Mouse (Mus musculus): ENCODE measurements around the gene Ranbp9. TPM values are rescaled to one million over a fixed set of nuclear protein-coding genes. Genes with fewer than 3 reads are reported as not detected.
A peak's percentile ranks its signal among the peaks of the same experiment; 100 is the strongest.

Gene Ranbp9
- polyA plus RNA-seq, 1 experiment from 2014 or later: 12.2 TPM

DNA sequence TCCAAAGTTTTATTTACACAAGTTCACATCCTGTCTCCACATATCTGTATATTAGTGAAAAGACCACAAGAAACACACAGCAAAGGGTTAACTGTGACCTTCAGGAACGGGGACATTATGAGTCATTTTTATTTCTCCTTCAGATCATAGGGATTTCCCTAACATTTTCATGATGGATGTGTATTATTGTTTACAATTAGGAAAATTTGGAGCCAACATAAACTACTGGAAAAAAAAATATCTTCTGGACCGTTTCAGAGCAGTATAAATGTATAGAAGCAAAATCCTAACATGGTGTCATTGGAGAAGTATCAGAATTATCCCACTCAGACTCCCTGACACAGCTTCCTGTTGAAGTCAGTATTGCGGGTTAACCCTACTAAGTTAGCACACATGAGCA is 101.1 kb downstream of the Ranbp9 start:
- no peak overlapping the region for H3K9ac ChIP-seq (ENCODE audit: low read depth, low read length)
- no peak overlapping the region for H3K4me2 ChIP-seq
- no peaks in the 10 kb centered on the region for H3K9me3 ChIP-seq (replicated peaks; ENCODE audit: control insufficient read depth, low read length)
- peaks cover 12% of the 10 kb centered on the region for H3K36me3 ChIP-seq (ENCODE audit: control insufficient read depth, insufficient read depth, low read length)
- H3K27me3 ChIP-seq (ENCODE audit: control insufficient read depth, insufficient read depth, low read length): no peaks in the 10 kb centered on the region
- no peaks in the 10 kb centered on the region for H3K4me1 ChIP-seq (ENCODE audit: control insufficient read depth, insufficient read depth, low read length)
- ATAC-seq (replicated peaks; ENCODE audit: insufficient number of reproducible peaks, low FRiP score, low TSS enrichment): no peak
- H3K4me3 ChIP-seq (ENCODE audit: low read depth, low read length): no peak overlapping the region
- WGBS (ENCODE audit: insufficient replicate concordance): 73% methylated on average over 3 of the region's 3 CpGs
- H3K27ac ChIP-seq (ENCODE audit: low read depth, low read length): no peak overlapping the region

DNA sequence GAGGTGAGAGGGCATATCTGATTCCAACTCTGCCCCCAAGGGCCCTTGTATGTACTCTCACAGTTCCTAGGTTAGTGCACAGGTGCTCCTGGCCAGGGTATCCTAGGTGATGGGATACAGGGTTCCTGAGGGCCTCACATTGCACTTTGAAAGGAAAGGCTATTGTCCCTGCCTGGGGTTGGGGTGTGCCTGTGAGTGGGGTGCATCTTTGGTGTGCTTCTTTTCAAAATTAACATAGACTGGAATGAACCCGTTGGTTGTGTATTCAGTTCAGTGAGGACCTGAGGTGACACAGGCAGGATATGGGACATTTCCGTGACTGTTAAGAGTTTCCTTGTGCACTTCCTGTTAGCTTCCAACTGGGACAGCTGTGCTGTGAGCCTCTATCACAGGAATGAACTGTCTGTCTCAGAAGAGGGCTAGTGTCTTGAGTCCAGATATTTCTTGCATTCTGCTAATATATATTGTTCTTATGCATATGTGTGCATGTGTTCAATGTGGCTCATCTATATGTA is 106.1 kb downstream of the Ranbp9 start:
- no peak overlapping the region for H3K27ac ChIP-seq (ENCODE audit: low read depth, low read length)
- H3K36me3 ChIP-seq (ENCODE audit: control insufficient read depth, insufficient read depth, low read length): peaks cover 21% of the 10 kb centered on the region
- ATAC-seq (replicated peaks; ENCODE audit: insufficient number of reproducible peaks, low FRiP score, low TSS enrichment): no peak

DNA sequence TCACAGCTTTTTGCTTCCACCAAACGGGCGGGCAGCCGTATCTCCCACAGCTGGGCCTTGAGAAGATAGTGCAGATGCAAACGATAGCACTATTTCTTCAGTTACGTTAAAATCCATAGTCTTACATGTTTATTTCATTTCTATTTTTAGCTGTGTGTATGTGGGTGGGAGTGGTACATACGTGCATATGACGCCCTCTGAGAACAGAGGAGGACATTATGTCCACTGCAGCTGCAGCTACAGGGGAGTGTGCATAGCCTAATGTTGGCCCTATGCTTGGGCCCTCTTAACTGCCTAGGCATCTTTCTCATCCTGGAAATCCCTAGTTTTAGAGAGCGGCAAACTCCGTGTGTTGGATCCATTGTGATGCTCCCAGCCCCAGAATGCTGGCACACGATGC is 106.9 kb downstream of the Ranbp9 start:
- no peak for ATAC-seq (replicated peaks; ENCODE audit: insufficient number of reproducible peaks, low FRiP score, low TSS enrichment)
- no peaks in the 10 kb centered on the region for H3K4me1 ChIP-seq (ENCODE audit: control insufficient read depth, insufficient read depth, low read length)
- 80% methylated on average over 10 of the region's 10 CpGs for WGBS (ENCODE audit: insufficient replicate concordance)
- H3K27me3 ChIP-seq (ENCODE audit: control insufficient read depth, insufficient read depth, low read length): no peaks in the 10 kb centered on the region
- H3K9me3 ChIP-seq (replicated peaks; ENCODE audit: control insufficient read depth, low read length): no peaks in the 10 kb centered on the region
- H3K4me2 ChIP-seq: no peak overlapping the region
- no peak overlapping the region for H3K9ac ChIP-seq (ENCODE audit: low read depth, low read length)
- H3K4me3 ChIP-seq (ENCODE audit: low read depth, low read length): no peak overlapping the region
- peaks cover 21% of the 10 kb centered on the region for H3K36me3 ChIP-seq (ENCODE audit: control insufficient read depth, insufficient read depth, low read length)
- no peak overlapping the region for H3K27ac ChIP-seq (ENCODE audit: low read depth, low read length)

More for the DNA sequence above, 106.1 kb downstream of the Ranbp9 start:
- Histone ChIP-seq H3K4me1 (ENCODE audit: control insufficient read depth, insufficient read depth, low read length) (no peaks in the 10 kb centered on the region), H3K9ac (ENCODE audit: low read depth, low read length) (no peak overlapping the region), H3K9me3 (replicated peaks; ENCODE audit: control insufficient read depth, low read length) (no peaks in the 10 kb centered on the region), H3K4me2 (no peak overlapping the region), H3K4me3 (ENCODE audit: low read depth, low read length) (no peak overlapping the region), H3K27me3 (ENCODE audit: control insufficient read depth, insufficient read depth, low read length) (no peaks in the 10 kb centered on the region)
- WGBS (ENCODE audit: insufficient replicate concordance): 42% methylated on average over 2 of the region's 2 CpGs

DNA sequence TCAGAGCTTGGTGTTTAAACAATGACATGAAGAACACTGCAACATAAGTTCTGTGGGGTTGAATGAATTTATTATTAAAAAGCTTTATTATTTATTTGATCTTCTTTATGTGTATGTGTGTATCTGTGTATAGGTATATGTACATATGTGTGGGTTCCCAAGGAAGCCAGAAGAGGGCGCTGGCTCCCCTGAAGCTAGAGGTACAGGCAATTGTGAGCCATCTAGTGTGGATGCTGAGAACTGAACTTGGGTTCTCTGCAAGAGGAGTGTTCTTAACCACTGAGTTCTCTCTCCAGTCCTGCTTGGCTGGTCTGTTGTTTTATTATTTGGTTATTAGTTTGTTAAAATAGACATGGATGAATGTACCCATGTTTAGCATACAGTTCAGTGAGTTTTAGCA is 108.2 kb downstream of the Ranbp9 start:
- no peak for ATAC-seq (replicated peaks; ENCODE audit: insufficient number of reproducible peaks, low FRiP score, low TSS enrichment)
- H3K27ac ChIP-seq (ENCODE audit: low read depth, low read length): no peak overlapping the region
- H3K36me3 ChIP-seq (ENCODE audit: control insufficient read depth, insufficient read depth, low read length): peaks cover 18% of the 10 kb centered on the region
- H3K9me3 ChIP-seq (replicated peaks; ENCODE audit: control insufficient read depth, low read length): no peaks in the 10 kb centered on the region
- no peak overlapping the region for H3K4me3 ChIP-seq (ENCODE audit: low read depth, low read length)
- no peaks in the 10 kb centered on the region for H3K4me1 ChIP-seq (ENCODE audit: control insufficient read depth, insufficient read depth, low read length)
- WGBS (ENCODE audit: insufficient replicate concordance): 76% methylated on average over 1 of the region's 1 CpGs
- no peaks in the 10 kb centered on the region for H3K27me3 ChIP-seq (ENCODE audit: control insufficient read depth, insufficient read depth, low read length)
- no peak overlapping the region for H3K4me2 ChIP-seq
- no peak overlapping the region for H3K9ac ChIP-seq (ENCODE audit: low read depth, low read length)

DNA sequence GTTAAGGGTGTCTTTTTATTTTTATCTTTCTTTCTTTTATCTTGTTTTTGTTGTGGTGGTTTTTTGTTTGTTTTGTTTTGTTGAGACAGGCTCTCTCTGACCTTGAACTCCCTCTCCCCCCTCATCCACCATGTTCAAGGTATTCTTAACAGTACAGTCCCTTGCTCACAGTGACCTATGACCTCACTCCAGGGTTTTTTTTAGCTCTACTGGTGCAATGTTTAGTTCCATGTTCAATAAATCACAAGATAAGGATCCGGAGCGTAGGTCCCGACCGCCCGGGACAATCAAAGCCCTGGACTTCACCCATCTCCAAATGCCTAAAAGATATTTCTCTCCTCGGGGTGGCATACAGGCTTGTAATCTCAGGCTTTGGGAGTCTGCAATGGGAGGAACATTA is 111.0 kb downstream of the Ranbp9 start:
- no peaks in the 10 kb centered on the region for H3K4me1 ChIP-seq (ENCODE audit: control insufficient read depth, insufficient read depth, low read length)
- H3K9ac ChIP-seq (ENCODE audit: low read depth, low read length): no peak overlapping the region
- H3K27ac ChIP-seq (ENCODE audit: low read depth, low read length): no peak overlapping the region
- H3K4me3 ChIP-seq (ENCODE audit: low read depth, low read length): no peak overlapping the region
- H3K4me2 ChIP-seq: no peak overlapping the region
- no peaks in the 10 kb centered on the region for H3K27me3 ChIP-seq (ENCODE audit: control insufficient read depth, insufficient read depth, low read length)
- WGBS (ENCODE audit: insufficient replicate concordance): 83% methylated on average over 6 of the region's 6 CpGs
- ATAC-seq (replicated peaks; ENCODE audit: insufficient number of reproducible peaks, low FRiP score, low TSS enrichment): no peak
- H3K9me3 ChIP-seq (replicated peaks; ENCODE audit: control insufficient read depth, low read length): no peaks in the 10 kb centered on the region
- H3K36me3 ChIP-seq (ENCODE audit: control insufficient read depth, insufficient read depth, low read length): peaks cover 9% of the 10 kb centered on the region

DNA sequence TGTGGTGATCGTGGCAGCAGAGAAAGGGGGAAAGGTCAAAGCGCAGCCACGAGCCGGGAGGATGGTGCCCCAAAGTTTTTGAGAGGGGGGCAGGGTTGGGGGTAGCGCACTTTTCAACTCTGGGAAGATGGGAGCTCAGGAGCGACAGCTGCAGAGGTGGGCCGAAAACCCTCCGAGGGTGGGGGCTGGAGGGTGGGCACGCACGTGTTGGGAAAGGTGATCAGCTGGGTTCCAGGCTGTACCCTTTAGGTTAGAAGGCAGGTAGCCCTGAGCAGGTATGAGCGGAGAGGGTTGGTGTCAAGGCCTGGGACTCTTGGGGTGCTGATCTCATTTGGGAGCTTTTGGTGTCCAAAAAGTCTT is 115.3 kb downstream of the Ranbp9 start:
- Histone ChIP-seq H3K9ac (ENCODE audit: low read depth, low read length) (peak overlapping the region; percentile 80), H3K4me1 (ENCODE audit: control insufficient read depth, insufficient read depth, low read length) (no peaks in the 10 kb centered on the region), H3K27ac (ENCODE audit: low read depth, low read length) (peak overlapping the region; percentile 69), H3K9me3 (replicated peaks; ENCODE audit: control insufficient read depth, low read length) (no peaks in the 10 kb centered on the region), H3K4me3 (ENCODE audit: low read depth, low read length) (peak overlapping the region; percentile 64), H3K27me3 (ENCODE audit: control insufficient read depth, insufficient read depth, low read length) (no peaks in the 10 kb centered on the region), H3K4me2 (peak overlapping the region; percentile 78), H3K36me3 (ENCODE audit: control insufficient read depth, insufficient read depth, low read length) (peaks cover 2% of the 10 kb centered on the region; the same call in 1 of the 2 replicates)
- peak; percentile 11; the same call in 1 of the 2 replicates for ATAC-seq (replicated peaks; ENCODE audit: insufficient number of reproducible peaks, low FRiP score, low TSS enrichment)
- WGBS (ENCODE audit: insufficient replicate concordance): 10% methylated on average over 11 of the region's 11 CpGs

DNA sequence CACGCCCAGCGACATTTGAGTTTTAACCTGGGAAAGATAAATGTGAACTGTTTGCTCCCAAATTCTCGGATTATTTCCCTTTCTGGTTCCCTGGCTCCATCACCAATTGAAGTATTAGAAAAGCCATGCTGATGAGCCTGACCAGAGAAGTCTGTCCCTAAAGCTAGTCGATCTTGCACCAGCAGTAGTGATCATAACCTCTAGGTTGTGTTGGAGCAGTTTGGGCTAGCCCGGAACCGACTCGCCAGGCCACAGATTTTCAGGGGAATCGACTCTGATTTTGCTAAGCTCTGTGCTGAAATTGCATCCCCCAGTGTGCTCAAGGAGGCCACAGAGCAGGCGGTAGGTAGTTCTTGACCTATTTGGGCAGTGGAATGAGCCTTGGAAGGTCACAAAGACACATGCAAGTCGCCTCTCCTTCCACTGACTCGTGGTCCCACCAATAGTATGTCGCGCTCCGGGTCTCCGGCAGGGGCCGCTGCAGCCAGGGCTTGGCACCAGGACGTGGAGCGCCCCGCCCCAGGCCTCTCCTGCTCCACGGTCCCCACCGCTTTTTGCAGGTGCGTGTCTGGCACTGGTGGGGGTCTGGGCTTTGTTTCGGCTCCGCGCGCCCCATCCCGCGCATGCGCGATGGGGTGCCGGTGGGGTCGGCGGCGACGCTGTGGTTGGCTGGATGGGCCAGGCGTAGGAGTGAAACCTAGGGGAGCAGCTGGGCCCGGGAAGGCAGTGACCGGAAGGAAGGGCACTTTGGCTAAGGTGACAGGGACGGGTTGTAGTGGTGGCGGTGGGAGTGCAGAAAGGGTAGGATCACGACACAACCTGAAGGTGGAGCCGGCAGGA is 115.9 kb downstream of the Ranbp9 start, which contains the start of gene Sirt5:
TSS of gene Sirt5 (plus strand) at position 512 of the 840 bp plus-strand sequence.
- Histone ChIP-seq H3K4me3 (ENCODE audit: low read depth, low read length) (peak within 1 kb of the TSS; percentile 64), H3K4me1 (ENCODE audit: control insufficient read depth, insufficient read depth, low read length) (no peaks in the 10 kb centered on the region), H3K9ac (ENCODE audit: low read depth, low read length) (peak within 1 kb of the TSS; percentile 80), H3K27ac (ENCODE audit: low read depth, low read length) (peak within 1 kb of the TSS; percentile 69), H3K27me3 (ENCODE audit: control insufficient read depth, insufficient read depth, low read length) (no peaks in the 10 kb centered on the region), H3K9me3 (replicated peaks; ENCODE audit: control insufficient read depth, low read length) (no peaks in the 10 kb centered on the region), H3K36me3 (ENCODE audit: control insufficient read depth, insufficient read depth, low read length) (no peaks in the 10 kb centered on the region), H3K4me2 (peak within 1 kb of the TSS; percentile 78)
- WGBS (ENCODE audit: insufficient replicate concordance): 14% methylated on average over 42 of the region's 42 CpGs
- peak; percentile 91 for ATAC-seq (replicated peaks; ENCODE audit: insufficient number of reproducible peaks, low FRiP score, low TSS enrichment)

DNA sequence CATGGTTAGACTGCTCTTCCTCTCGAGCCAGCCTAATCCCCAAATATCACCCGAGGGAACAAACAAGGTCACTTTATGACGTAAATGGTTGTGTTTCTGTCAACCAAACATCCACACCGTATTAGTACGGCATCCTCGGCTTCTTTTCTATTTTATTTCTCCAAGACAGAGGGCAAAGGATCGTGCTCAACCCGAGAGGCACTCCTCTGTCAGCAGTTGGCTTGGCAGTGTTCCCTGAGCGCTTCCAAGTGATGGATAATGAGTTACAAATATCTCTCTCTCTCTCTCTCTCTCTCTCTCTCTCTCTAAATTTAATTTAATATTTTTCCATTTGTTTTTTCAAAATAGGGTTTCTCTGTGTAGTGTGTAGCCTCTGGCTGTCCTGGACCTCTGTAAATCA is 118.7 kb downstream of the Ranbp9 start:
- no peak for ATAC-seq (replicated peaks; ENCODE audit: insufficient number of reproducible peaks, low FRiP score, low TSS enrichment)
- Histone ChIP-seq H3K9ac (ENCODE audit: low read depth, low read length) (no peak overlapping the region), H3K27ac (ENCODE audit: low read depth, low read length) (no peak overlapping the region), H3K4me2 (no peak overlapping the region), H3K27me3 (ENCODE audit: control insufficient read depth, insufficient read depth, low read length) (no peaks in the 10 kb centered on the region), H3K4me3 (ENCODE audit: low read depth, low read length) (no peak overlapping the region), H3K4me1 (ENCODE audit: control insufficient read depth, insufficient read depth, low read length) (no peaks in the 10 kb centered on the region), H3K9me3 (replicated peaks; ENCODE audit: control insufficient read depth, low read length) (no peaks in the 10 kb centered on the region), H3K36me3 (ENCODE audit: control insufficient read depth, insufficient read depth, low read length) (no peaks in the 10 kb centered on the region)
- 78% methylated on average over 9 of the region's 9 CpGs for WGBS (ENCODE audit: insufficient replicate concordance)

DNA sequence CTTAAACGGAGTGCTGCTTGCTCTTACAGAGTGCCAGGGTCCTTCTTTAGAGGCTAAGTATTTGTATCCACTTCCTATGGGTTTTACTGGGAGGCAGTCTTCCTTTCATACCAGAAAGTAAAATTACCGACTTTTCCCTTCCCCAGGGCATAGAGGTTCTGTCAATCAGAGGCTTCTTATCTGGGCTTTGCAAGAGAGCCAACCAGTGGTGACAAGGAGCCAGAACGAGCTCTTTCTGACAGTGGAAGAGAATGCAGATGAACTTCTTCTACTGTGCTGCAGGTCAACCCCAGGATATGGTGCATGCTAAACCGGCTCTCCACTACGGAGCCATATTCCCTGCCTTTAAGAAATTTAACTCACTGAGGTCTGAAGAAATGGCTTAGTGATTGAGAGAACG is 120.5 kb downstream of the Ranbp9 start:
- no peak overlapping the region for H3K4me3 ChIP-seq (ENCODE audit: low read depth, low read length)
- no peaks in the 10 kb centered on the region for H3K9me3 ChIP-seq (replicated peaks; ENCODE audit: control insufficient read depth, low read length)
- no peak overlapping the region for H3K4me2 ChIP-seq
- no peaks in the 10 kb centered on the region for H3K27me3 ChIP-seq (ENCODE audit: control insufficient read depth, insufficient read depth, low read length)
- no peak overlapping the region for H3K27ac ChIP-seq (ENCODE audit: low read depth, low read length)
- no peaks in the 10 kb centered on the region for H3K4me1 ChIP-seq (ENCODE audit: control insufficient read depth, insufficient read depth, low read length)
- no peak overlapping the region for H3K9ac ChIP-seq (ENCODE audit: low read depth, low read length)
- WGBS (ENCODE audit: insufficient replicate concordance): 50% methylated on average over 6 of the region's 6 CpGs
- no peaks in the 10 kb centered on the region for H3K36me3 ChIP-seq (ENCODE audit: control insufficient read depth, insufficient read depth, low read length)
- no peak for ATAC-seq (replicated peaks; ENCODE audit: insufficient number of reproducible peaks, low FRiP score, low TSS enrichment)

All from heart, embryonic 11.5 days (tissue).